Mouse (Mus musculus): Measurements from ENCODE around the gene Mrpl49.
"Not testable (repeated sequence)": the region's sequence is repeated elsewhere in the genome, so short reads cannot be mapped to it uniquely, and the experiment has no call there.

Mrpl49 gene

DNA sequence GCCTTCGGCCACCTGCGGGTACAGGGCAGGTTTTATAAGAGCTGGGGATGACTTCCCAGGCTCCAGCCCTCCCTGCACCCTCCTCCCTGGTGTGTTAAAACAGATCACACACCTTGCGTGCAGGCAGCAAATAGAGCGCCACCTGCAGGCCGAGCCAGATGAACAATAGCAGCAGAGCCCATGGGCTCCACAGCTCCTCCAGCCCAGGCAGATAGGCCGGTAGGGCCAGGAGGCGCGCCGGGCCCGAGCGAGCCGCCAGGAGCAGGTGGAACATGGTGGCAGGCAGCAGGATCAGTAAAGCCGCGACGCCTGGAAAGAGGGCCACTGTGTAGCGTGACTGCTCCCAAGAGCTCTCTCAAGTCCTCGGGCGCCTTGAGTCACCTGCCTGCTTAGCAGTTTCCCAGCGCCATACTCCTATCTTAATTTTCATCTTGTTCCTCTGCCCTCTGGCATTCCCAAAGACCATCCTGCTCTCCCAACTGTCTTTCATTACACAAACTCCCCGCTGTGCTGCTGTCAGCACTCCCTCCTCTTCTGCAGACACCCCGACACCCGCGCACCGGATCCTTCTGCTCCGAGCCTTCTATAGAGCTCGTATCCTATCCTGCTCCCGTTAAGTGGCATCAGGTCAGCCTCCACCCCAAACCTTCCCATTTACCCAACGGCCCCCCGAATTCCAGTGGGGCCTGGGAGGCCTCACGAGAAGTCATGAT, 9.6 kb upstream of the Mrpl49 start:
- peak; percentile 64 to 76 for DNase-seq

GRCm38 (mm10) chr19:6066571-6066970, 9.0 kb upstream of the Mrpl49 start:
- DNase-seq, result no peak

DNA sequence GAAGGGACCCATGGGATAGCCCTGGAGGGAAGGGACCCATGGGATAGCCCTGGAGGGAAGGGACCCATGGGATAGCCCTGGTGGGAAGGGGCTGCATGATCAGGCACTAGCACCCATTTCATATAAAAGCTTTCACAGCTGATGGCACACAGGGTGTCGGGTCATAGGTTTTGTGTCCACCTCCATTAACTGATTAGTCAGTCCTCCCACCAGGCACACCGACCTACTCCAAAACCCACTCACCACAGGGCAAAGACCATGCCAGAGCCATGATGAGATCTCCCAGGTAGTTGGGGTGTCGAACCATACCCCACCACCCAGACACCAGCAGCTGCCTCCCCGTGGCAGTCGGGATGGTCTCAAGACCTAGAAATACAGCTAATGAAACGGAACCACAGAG, 5.5 kb upstream of the Mrpl49 start:
- no peak for DNase-seq

DNA sequence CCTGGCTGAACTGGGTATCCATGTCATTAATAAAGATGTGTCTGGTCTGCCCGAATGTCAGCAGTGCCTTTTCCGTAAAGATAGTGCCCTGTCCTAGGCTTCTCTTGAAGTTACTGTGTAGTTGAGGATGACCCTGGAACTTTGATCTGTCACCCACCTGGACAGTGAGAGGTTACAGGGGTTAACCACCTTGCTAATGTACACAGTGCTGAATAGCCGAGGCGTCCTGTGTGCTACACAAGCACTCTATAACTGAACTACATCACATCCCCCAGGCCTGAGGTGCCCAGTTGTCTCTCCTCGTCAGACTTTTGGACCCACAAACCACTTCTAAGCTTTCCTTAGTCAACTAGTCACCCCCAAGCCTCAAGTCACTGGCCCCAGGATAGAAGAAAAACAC, 4.8 kb upstream of the Mrpl49 start:
- DNase-seq, result no peak

GRCm38 (mm10) chr19:6061641-6062302, 4.2 kb upstream of the Mrpl49 start:
- DNase-seq, result peak; percentile 65 to 71

GRCm38 (mm10) chr19:6061021-6061533, 3.5 kb upstream of the Mrpl49 start, which contains the start of gene Znhit2:
Gene Znhit2, plus strand, starts transcription at chr19:6061192.
- DNase-seq, result peak; percentile 92 to 94

GRCm38 (mm10) chr19:6058966-6059365, 1.4 kb upstream of the Mrpl49 start:
- no peak for DNase-seq

GRCm38 (mm10) chr19:6058513-6058912, 928 bp upstream of the Mrpl49 start:
- DNase-seq, result no peak

GRCm38 (mm10) chr19:6056696-6057095, 889 bp downstream of the Mrpl49 start:
- no peak for DNase-seq

DNA sequence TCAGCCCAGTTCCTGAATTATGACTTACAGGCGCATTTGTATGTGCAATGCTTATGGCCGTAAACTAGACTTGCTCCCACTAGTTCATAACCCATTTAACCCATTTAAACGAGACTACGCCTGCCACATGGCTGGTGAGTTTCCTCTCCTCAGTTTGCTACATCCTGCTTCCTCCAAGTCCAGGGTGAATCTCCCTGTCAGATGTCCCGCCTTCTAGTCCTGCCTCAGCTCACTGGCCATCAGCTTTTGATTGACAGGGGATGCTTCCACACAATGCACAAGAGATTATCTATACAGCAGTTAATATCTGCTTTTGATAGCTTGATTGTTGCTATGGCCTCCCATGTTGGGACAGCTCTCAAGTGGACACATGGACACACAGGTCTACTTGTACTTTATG, 3.3 kb downstream of the Mrpl49 start:
- DNase-seq, result no peak

DNA sequence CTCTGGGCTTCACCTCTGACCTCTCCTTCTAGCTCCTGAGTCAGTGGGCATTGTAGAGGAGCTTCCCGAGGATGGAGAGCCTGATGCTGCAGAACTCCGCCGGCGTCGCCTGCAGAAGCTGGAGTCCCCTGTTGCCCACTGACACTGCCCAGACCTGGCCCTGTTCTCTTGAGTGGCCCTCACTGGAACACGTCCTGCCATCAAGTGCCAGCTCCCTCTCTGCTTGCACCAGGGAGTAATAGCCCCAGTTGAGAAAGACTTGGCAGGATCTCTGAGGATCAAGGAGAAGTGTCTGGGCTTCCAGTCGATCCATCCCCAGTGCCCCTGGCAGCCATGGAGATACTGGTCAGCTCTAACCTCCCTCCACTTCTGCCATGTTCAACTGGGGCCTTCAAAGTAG, 5.1 kb downstream of the Mrpl49 start:
- no peak for DNase-seq

- no peak for DNase-seq
Measured at GRCm38 (mm10) chr19:6048681-6049410, 8.7 kb downstream of the Mrpl49 start.

DNA sequence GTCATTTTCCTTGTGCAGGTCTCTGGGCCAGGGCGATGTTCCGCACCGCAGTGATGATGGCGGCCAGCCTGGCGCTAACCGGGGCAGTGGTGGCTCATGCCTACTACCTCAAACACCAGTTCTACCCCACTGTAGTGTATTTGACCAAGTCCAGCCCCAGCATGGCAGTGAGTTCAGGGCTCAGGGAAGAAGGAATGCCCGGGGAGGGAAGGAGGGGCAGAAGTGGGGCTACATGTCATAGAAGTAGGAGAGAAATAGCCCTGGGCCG, 9.8 kb downstream of the Mrpl49 start:
- no peak for DNase-seq

DNA sequence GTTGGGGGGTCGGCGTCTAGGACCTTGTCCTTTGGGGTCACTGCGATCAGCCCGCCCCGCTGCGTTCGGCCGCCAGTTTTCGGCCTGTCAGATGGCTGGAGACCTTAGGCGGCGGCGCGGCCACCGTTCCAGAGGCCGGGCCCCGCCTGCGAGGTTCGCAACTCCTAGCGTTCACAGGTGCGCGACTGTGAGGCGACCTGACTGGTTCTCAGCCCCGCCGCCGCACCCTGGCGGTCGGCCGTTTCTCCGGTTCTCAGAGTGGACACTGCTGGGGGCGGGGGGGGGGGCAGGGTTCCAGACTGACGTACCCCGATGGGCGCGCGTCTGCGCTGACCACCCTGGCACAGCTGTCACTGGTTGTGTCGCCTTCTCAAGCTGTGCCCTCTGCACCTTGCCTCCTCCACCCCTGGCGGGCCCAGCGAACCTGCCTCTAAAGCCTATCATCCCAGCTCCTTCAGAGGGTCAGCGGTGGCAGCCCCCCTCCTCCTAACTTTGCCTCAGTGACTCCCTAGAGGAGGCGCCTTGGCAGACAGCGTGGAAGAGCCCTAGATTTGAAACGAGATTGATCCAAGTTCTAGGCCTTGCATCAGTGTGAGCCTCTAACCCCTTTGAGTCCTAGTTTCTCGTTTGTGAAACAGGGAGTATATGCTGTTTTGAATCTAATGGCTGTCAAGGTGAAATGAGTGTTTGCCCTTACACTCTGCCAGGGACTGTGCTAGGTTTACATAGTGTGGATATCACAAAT, 10.3 kb downstream of the Mrpl49 start:
- no peak for DNase-seq

- DNase-seq, result peak; percentile 81 to 92
Measured at GRCm38 (mm10) chr19:6046294-6047153, 11.1 kb downstream of the Mrpl49 start, which contains the start of gene Syvn1. Gene Syvn1, plus strand, starts transcription at chr19:6046576.

- DNase-seq, result no peak
Measured at GRCm38 (mm10) chr19:6045366-6046293, 12.0 kb downstream of the Mrpl49 start.

GRCm38 (mm10) chr19:6044102-6044501, 13.5 kb downstream of the Mrpl49 start:
- not testable (repeated sequence) for DNase-seq

DNA sequence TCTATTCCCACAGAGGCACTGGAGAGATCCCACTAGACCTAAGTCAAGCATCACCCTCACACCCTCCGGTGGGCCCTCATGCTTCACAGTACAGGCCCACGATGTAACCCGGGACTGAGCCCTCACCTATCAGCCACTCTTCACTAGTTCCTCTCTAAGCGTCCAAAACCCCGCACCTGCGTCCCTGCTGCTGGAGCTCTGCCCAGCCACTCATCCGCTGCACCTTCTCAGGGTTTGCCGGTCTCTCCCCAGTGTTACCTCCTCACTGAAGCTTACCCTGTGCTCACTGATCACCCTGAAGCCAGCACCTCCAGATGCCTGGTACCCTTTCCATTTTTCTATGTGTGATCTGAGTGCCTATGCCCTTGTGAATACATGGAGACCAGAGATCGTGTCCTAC, 15.3 kb downstream of the Mrpl49 start:
- DNase-seq, result no peak

- no peak for DNase-seq
Measured at GRCm38 (mm10) chr19:6040002-6040401, 17.6 kb downstream of the Mrpl49 start.

GRCm38 (mm10) chr19:6038326-6038725, 19.3 kb downstream of the Mrpl49 start:
- no peak for DNase-seq

DNA sequence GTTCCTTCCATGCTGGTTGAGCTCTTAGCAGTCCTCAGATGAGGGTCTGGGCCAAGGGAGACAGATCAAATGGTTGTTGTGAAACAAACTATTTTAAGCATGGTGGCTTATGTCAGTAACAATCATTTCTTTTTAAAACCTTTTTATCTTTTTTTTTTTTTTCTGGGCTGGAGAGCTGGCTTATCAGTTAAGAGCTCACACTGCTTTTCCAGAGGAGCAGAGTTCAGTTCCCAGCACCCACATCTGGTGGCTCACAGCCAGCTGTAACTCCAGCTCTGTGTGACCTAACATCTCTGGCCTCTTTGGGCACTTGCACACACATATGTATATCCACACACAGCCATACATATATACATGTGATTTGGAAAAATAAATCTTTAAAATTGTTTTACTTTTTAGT, 19.9 kb downstream of the Mrpl49 start:
- no peak for DNase-seq

All from thymus, adult 18-20 months (tissue).